Mouse (Mus musculus): ENCODE results near the gene Gpr34. TPM values are rescaled to one million over a fixed set of nuclear protein-coding genes. Genes with fewer than 3 reads are reported as not detected.
A peak's percentile ranks its signal among the peaks of the same experiment; 100 is the strongest.

Gpr34 gene
- polyA plus RNA-seq, 1 experiment from 2014 or later: 0.29 TPM

GRCm38 (mm10) chrX:13636398-13636797 lies 4.5 kb downstream of the Gpr34 start:
- Histone ChIP-seq H3K9ac (no peak overlapping the region), H3K4me2 (no peak overlapping the region), H3K36me3 (no peaks in the 10 kb centered on the region), H3K27me3 (no peaks in the 10 kb centered on the region), H3K4me1 (replicated peaks) (no peaks in the 10 kb centered on the region), H3K27ac (no peak overlapping the region), H3K4me3 (replicated peaks) (no peak overlapping the region), H3K9me3 (replicated peaks) (no peaks in the 10 kb centered on the region)
- DNase-seq (no peak), ATAC-seq (ENCODE audit: low read depth) (no peak)
- WGBS (ENCODE audit: insufficient replicate concordance): 38% methylated on average over 1 of the region's 1 CpGs

GRCm38 (mm10) chrX:13638894-13639293 lies 7.0 kb downstream of the Gpr34 start:
- ATAC-seq (ENCODE audit: low read depth): no peak
- Histone ChIP-seq H3K9ac (no peak overlapping the region), H3K4me3 (replicated peaks) (no peak overlapping the region), H3K9me3 (replicated peaks) (no peaks in the 10 kb centered on the region), H3K27me3 (no peaks in the 10 kb centered on the region), H3K4me2 (no peak overlapping the region), H3K4me1 (replicated peaks) (no peaks in the 10 kb centered on the region), H3K36me3 (no peaks in the 10 kb centered on the region), H3K27ac (no peak overlapping the region)
- WGBS (ENCODE audit: insufficient replicate concordance): 28% methylated on average over 2 of the region's 2 CpGs
- DNase-seq: no peak

GRCm38 (mm10) chrX:13651889-13652288 lies 20.0 kb downstream of the Gpr34 start:
- no peak overlapping the region for H3K27ac ChIP-seq
- no peak overlapping the region for H3K9ac ChIP-seq
- no peak overlapping the region for H3K4me2 ChIP-seq
- DNase-seq: no peak
- no peak overlapping the region for H3K4me3 ChIP-seq (replicated peaks)
- 36% methylated on average over 2 of the region's 2 CpGs for WGBS (ENCODE audit: insufficient replicate concordance)
- no peak for ATAC-seq (ENCODE audit: low read depth)
- H3K4me1 ChIP-seq (replicated peaks): peaks cover 15% of the 10 kb centered on the region
- H3K27me3 ChIP-seq: no peaks in the 10 kb centered on the region
- H3K9me3 ChIP-seq (replicated peaks): no peaks in the 10 kb centered on the region
- no peaks in the 10 kb centered on the region for H3K36me3 ChIP-seq

- Histone ChIP-seq H3K27ac (no peak overlapping the region), H3K27me3 (no peaks in the 10 kb centered on the region)
- 63% methylated on average over 1 of the region's 1 CpGs for WGBS (ENCODE audit: insufficient replicate concordance)
These were observed 20.4 kb downstream of the Gpr34 start for GRCm38 (mm10) chrX:13652291-13652690.

GRCm38 (mm10) chrX:13655005-13655421 lies 23.1 kb downstream of the Gpr34 start:
- no peaks in the 10 kb centered on the region for H3K36me3 ChIP-seq
- H3K4me3 ChIP-seq (replicated peaks): no peak overlapping the region
- no peak for DNase-seq
- peaks cover 25% of the 10 kb centered on the region for H3K4me1 ChIP-seq (replicated peaks)
- WGBS (ENCODE audit: insufficient replicate concordance): 36% methylated on average over 3 of the region's 3 CpGs
- H3K4me2 ChIP-seq: no peak overlapping the region
- no peaks in the 10 kb centered on the region for H3K27me3 ChIP-seq
- no peaks in the 10 kb centered on the region for H3K9me3 ChIP-seq (replicated peaks)
- ATAC-seq (ENCODE audit: low read depth): peak; percentile 43; the same call in 1 of the 2 replicates
- peak overlapping the region; percentile 34; the same call in 1 of the 2 replicates for H3K27ac ChIP-seq
- no peak overlapping the region for H3K9ac ChIP-seq

More at GRCm38 (mm10) chrX:13652291-13652690, 20.4 kb downstream of the Gpr34 start:
- Histone ChIP-seq H3K4me1 (replicated peaks) (peaks cover 15% of the 10 kb centered on the region), H3K9ac (no peak overlapping the region), H3K36me3 (no peaks in the 10 kb centered on the region), H3K9me3 (replicated peaks) (no peaks in the 10 kb centered on the region), H3K4me3 (replicated peaks) (no peak overlapping the region), H3K4me2 (no peak overlapping the region)
- ATAC-seq (ENCODE audit: low read depth) (no peak), DNase-seq (no peak)

- WGBS (ENCODE audit: insufficient replicate concordance): 44% methylated on average over 6 of the region's 6 CpGs
- no peak overlapping the region for H3K27ac ChIP-seq
- no peak for ATAC-seq (ENCODE audit: low read depth)
- H3K4me3 ChIP-seq (replicated peaks): no peak overlapping the region
- H3K9me3 ChIP-seq (replicated peaks): no peaks in the 10 kb centered on the region
- no peaks in the 10 kb centered on the region for H3K36me3 ChIP-seq
- no peak for DNase-seq
- H3K9ac ChIP-seq: peak overlapping the region; percentile 45; the same call in 1 of the 2 replicates
- H3K27me3 ChIP-seq: no peaks in the 10 kb centered on the region
- peak overlapping the region; percentile 42 for H3K4me2 ChIP-seq
- H3K4me1 ChIP-seq (replicated peaks): peaks cover 25% of the 10 kb centered on the region
These were observed 24.0 kb downstream of the Gpr34 start for GRCm38 (mm10) chrX:13655906-13656305.

- H3K27me3 ChIP-seq: no peaks in the 10 kb centered on the region
- ATAC-seq (ENCODE audit: low read depth): no peak
- no peak overlapping the region for H3K4me3 ChIP-seq (replicated peaks)
- H3K4me1 ChIP-seq (replicated peaks): peaks cover 25% of the 10 kb centered on the region
- H3K36me3 ChIP-seq: no peaks in the 10 kb centered on the region
- no peak overlapping the region for H3K4me2 ChIP-seq
- peak; percentile 15 for DNase-seq
- no peak overlapping the region for H3K9ac ChIP-seq
- H3K27ac ChIP-seq: no peak overlapping the region
- 0% methylated on average over 1 of the region's 1 CpGs for whole genome bisulfite sequencing (ENCODE audit: insufficient replicate concordance)
- H3K9me3 ChIP-seq (replicated peaks): no peaks in the 10 kb centered on the region
These were observed 24.8 kb downstream of the Gpr34 start for GRCm38 (mm10) chrX:13656721-13657120.

- Histone ChIP-seq H3K9me3 (replicated peaks) (no peaks in the 10 kb centered on the region), H3K27me3 (no peaks in the 10 kb centered on the region), H3K4me1 (replicated peaks) (peaks cover 19% of the 10 kb centered on the region), H3K9ac (no peak overlapping the region), H3K4me3 (replicated peaks) (no peak overlapping the region), H3K27ac (no peak overlapping the region), H3K36me3 (no peaks in the 10 kb centered on the region), H3K4me2 (no peak overlapping the region)
- 55% methylated on average over 3 of the region's 3 CpGs for WGBS (ENCODE audit: insufficient replicate concordance)
- ATAC-seq (ENCODE audit: low read depth): no peak
- no peak for DNase-seq
These were observed 26.8 kb downstream of the Gpr34 start for GRCm38 (mm10) chrX:13658616-13659140.

GRCm38 (mm10) chrX:13659201-13659890 lies 27.5 kb downstream of the Gpr34 start:
- no peaks in the 10 kb centered on the region for H3K9me3 ChIP-seq (replicated peaks)
- ATAC-seq (ENCODE audit: low read depth) (no peak), DNase-seq (no peak)
- H3K4me2 ChIP-seq: no peak overlapping the region
- 58% methylated on average over 4 of the region's 4 CpGs for WGBS (ENCODE audit: insufficient replicate concordance)
- no peak overlapping the region for H3K27ac ChIP-seq
- no peak overlapping the region for H3K4me3 ChIP-seq (replicated peaks)
- peaks cover 19% of the 10 kb centered on the region for H3K4me1 ChIP-seq (replicated peaks)
- no peaks in the 10 kb centered on the region for H3K36me3 ChIP-seq
- H3K27me3 ChIP-seq: no peaks in the 10 kb centered on the region
- H3K9ac ChIP-seq: no peak overlapping the region

- H3K27ac ChIP-seq: no peak within 1 kb of the TSS
- no peaks in the 10 kb centered on the region for H3K9me3 ChIP-seq (replicated peaks)
- H3K4me1 ChIP-seq (replicated peaks): peaks cover 11% of the 10 kb centered on the region
- H3K9ac ChIP-seq: no peak within 1 kb of the TSS
- no peaks in the 10 kb centered on the region for H3K27me3 ChIP-seq
- no peaks in the 10 kb centered on the region for H3K36me3 ChIP-seq
- H3K4me3 ChIP-seq (replicated peaks): no peak within 1 kb of the TSS
- ATAC-seq (ENCODE audit: low read depth) (no peak), DNase-seq (no peak)
- no peak within 1 kb of the TSS for H3K4me2 ChIP-seq
- 81% methylated on average over 5 of the region's 5 CpGs for WGBS (ENCODE audit: insufficient replicate concordance)
These were observed 29.2 kb downstream of the Gpr34 start, which contains the start of gene Gpr82 for GRCm38 (mm10) chrX:13661063-13661462. Gpr82 (plus strand) TSS chrX:13661363.

- no peaks in the 10 kb centered on the region for H3K27me3 ChIP-seq
- H3K9ac ChIP-seq: no peak overlapping the region
- DNase-seq: peak; percentile 25
- H3K4me2 ChIP-seq: no peak overlapping the region
- H3K9me3 ChIP-seq (replicated peaks): no peaks in the 10 kb centered on the region
- 23% methylated on average over 5 of the region's 5 CpGs for WGBS (ENCODE audit: insufficient replicate concordance)
- no peak overlapping the region for H3K4me3 ChIP-seq (replicated peaks)
- peak; percentile 82 for ATAC-seq (ENCODE audit: low read depth)
- no peak overlapping the region for H3K27ac ChIP-seq
- no peaks in the 10 kb centered on the region; the same call in 1 of the 2 replicates for H3K4me1 ChIP-seq (replicated peaks)
- no peaks in the 10 kb centered on the region for H3K36me3 ChIP-seq
These were observed 37.0 kb downstream of the Gpr34 start for GRCm38 (mm10) chrX:13668867-13669266.

GRCm38 (mm10) chrX:13670342-13670741 lies 38.5 kb downstream of the Gpr34 start:
- no peak overlapping the region for H3K9ac ChIP-seq
- DNase-seq (no peak), ATAC-seq (ENCODE audit: low read depth) (no peak)
- no peaks in the 10 kb centered on the region; the same call in 1 of the 2 replicates for H3K4me1 ChIP-seq (replicated peaks)
- 71% methylated on average over 3 of the region's 3 CpGs for WGBS (ENCODE audit: insufficient replicate concordance)
- H3K4me2 ChIP-seq: no peak overlapping the region
- H3K36me3 ChIP-seq: no peaks in the 10 kb centered on the region
- H3K27ac ChIP-seq: no peak overlapping the region
- no peaks in the 10 kb centered on the region for H3K9me3 ChIP-seq (replicated peaks)
- no peak overlapping the region for H3K4me3 ChIP-seq (replicated peaks)
- no peaks in the 10 kb centered on the region for H3K27me3 ChIP-seq
